Mouse (Mus musculus) ES-E14 (cell line): ENCODE data around the gene Apbb2.

Source experiments
- CHD2 ChIP-seq: IDR thresholded peaks from 2 replicates; pipeline ENCODE4 v1.6.1; 2014; ENCODE audit warnings: mild to moderate bottlenecking, low read depth, low read length, inconsistent platforms
- MAFK ChIP-seq: IDR thresholded peaks from 2 replicates; pipeline ENCODE4 v1.6.1; 2014; ENCODE audit warnings: mild to moderate bottlenecking, low read depth, low read length, inconsistent platforms; ENCODE audit not compliant: insufficient read depth
- ZC3H11A ChIP-seq: IDR thresholded peaks from 2 replicates; pipeline ENCODE4 v1.6.1; 2012; ENCODE audit warnings: low read depth, mild to moderate bottlenecking, inconsistent platforms, low read length, borderline replicate concordance

DNA sequence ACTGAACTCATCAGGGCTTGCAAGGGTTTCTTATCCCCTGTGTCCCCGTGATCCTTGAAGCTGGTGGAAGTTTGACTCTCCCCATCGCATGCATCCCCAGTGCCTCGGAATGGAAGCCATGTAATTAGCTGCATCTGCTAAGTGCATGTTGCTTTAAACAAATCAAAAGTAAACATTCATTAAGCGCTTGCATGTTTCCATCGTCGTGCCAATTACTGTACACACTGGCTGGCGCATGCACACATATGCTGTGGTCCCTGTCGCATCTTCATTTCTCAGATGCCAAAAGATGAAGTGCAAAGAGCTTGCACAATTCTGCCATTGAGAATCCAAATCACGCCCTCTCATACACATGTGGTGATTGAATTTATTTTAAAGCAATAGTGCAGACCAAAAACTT lies 257.8 kb downstream of the Apbb2 start:
- TF ChIP-seq ZC3H11A (no peak), MAFK (no peak), CHD2 (no peak)
